Mouse (Mus musculus) limb, embryonic 14.5 days (tissue): Measurements from ENCODE around the gene Pibf1. TPM values are rescaled to one million over a fixed set of nuclear protein-coding genes. Genes with fewer than 3 reads are reported as not detected.

Source experiments
- ATAC-seq: fragments of 200-750 bp; cut with Nextera tagmentation; 2 replicates; pipeline ENCODE4 v1.8.0; 2017; ENCODE audit warnings: low read depth, moderate number of reproducible peaks, moderate TSS enrichment; ENCODE audit not compliant: low FRiP score
- DNase-seq: peaks from one replicate; pipeline ENCODE4 v3.0.0-alpha.2; 2015; ENCODE audit warnings: low spot score
- H3K27ac ChIP-seq: fragments of 300-500 bp; sonication (generic); replicated peaks from 2 replicates; pipeline ENCODE4 v1.5.1; 2014; ENCODE audit warnings: low read depth, mild to moderate bottlenecking, low read length, moderate library complexity, mixed read lengths
- H3K27me3 ChIP-seq: fragments of 300-500 bp; sonication (generic); 2 replicates; pipeline ENCODE4 v1.6.1; 2014; ENCODE audit warnings: low read length, mixed read lengths; ENCODE audit not compliant: control insufficient read depth, insufficient read depth
- H3K36me3 ChIP-seq: fragments of 300-500 bp; sonication (generic); 2 replicates; pipeline ENCODE4 v1.6.1; 2014; ENCODE audit warnings: mild to moderate bottlenecking, low read length, moderate library complexity, mixed read lengths; ENCODE audit not compliant: control insufficient read depth, insufficient read depth
- H3K4me1 ChIP-seq: fragments of 300-500 bp; sonication (generic); 2 replicates; pipeline ENCODE4 v1.6.1; 2014; ENCODE audit warnings: antibody characterized with exemption, low read length, mixed read lengths; ENCODE audit not compliant: control insufficient read depth, insufficient read depth
- H3K4me2 ChIP-seq: fragments of 300-500 bp; sonication (generic); replicated peaks from 2 replicates; pipeline ENCODE4 v1.6.1; 2014; ENCODE audit warnings: low read depth, mild to moderate bottlenecking, low read length, moderate library complexity; ENCODE audit not compliant: severe bottlenecking
- H3K4me3 ChIP-seq: fragments of 300-500 bp; sonication (generic); replicated peaks from 2 replicates; pipeline ENCODE4 v1.5.1; 2014; ENCODE audit warnings: low read length
- H3K9ac ChIP-seq: fragments of 300-500 bp; sonication (generic); 2 replicates; pipeline ENCODE4 v1.6.1; 2014; ENCODE audit warnings: mild to moderate bottlenecking, low read depth, low read length, moderate library complexity; ENCODE audit not compliant: severe bottlenecking
- H3K9me3 ChIP-seq: fragments of 300-500 bp; sonication (generic); 2 replicates; pipeline ENCODE4 v1.6.1; 2016; ENCODE audit warnings: low read length; ENCODE audit not compliant: control insufficient read depth
- POLR2A ChIP-seq: fragments of 200-500 bp; IDR thresholded peaks from 2 replicates; pipeline ENCODE4 v1.8.0; 2012; ENCODE audit warnings: inconsistent platforms, mild to moderate bottlenecking, moderate library complexity, borderline replicate concordance; ENCODE audit not compliant: insufficient read depth, insufficient read length; ENCODE audit errors: extremely low read depth
- WGBS: fragments of 180-500 bp; shearing (Covaris S2); extraction: QIAGEN DNeasy Blood & Tissue Kit; methylation state at CpG from one replicate; pipeline ENCODE4 v1.1.7; 2014; 5-methylcytosine and 5-hydroxymethylcytosine counted together
- polyA plus RNA-seq, 2 experiments: library from polyadenylated mRNA; depleted of rRNA in 1 of 2; stranded (reverse) in 1 of 2; unstranded in 1 of 2; fragments of >200 nt; fragmentation: Nextera tagmentation in 1 of 2; extraction: Ambion mirVana in 1 of 2; gene quantifications; 2 replicates each; pipeline versions ENCODE4 v1.2.1 to v1.2.3; 2012 to 2014

Gene Pibf1
- polyA plus RNA-seq (2012; rRNA removed) (7.2 and 9.8 TPM in 2 replicates), polyA plus RNA-seq (2014; fragmentation: Nextera tagmentation; extraction: Ambion mirVana) (14.5 and 17.7 TPM in 2 replicates)

GRCm38 (mm10) chr14:99099267-99099966, at the start of gene Pibf1, which contains the start of gene Dis3:
TSS of gene Pibf1 (plus strand) at chr14:99099424.
TSS of gene Dis3 (minus strand) at chr14:99099770.
- DNase-seq (peak; percentile 99), ATAC-seq (peak; percentile 100)
- H3K27ac ChIP-seq = peak within 1 kb of the TSS; percentile 85
- no peaks in the 10 kb centered on the region for H3K9me3 ChIP-seq
- WGBS = under 1% methylated on average over 53 of the region's 73 CpGs
- peak within 1 kb of the TSS; percentile 92 for H3K4me3 ChIP-seq
- H3K4me1 ChIP-seq = peaks cover 7% of the 10 kb centered on the region
- H3K36me3 ChIP-seq = peaks cover 39% of the 10 kb centered on the region
- peak within 1 kb of the TSS; percentile 81 for H3K4me2 ChIP-seq
- peak within 1 kb of the TSS; percentile 91 for H3K9ac ChIP-seq
- H3K27me3 ChIP-seq = no peaks in the 10 kb centered on the region
- 0 out of 2 replicates have a peak, but pooled peaks have one; percentile 72 for TF ChIP-seq POLR2A

- ATAC-seq = no peak
These were observed 40.2 kb upstream of the Pibf1 start for GRCm38 (mm10) chr14:99058959-99059586.

GRCm38 (mm10) chr14:99060616-99061015, 38.6 kb upstream of the Pibf1 start:
- TF ChIP-seq POLR2A = no peak
- H3K4me3 ChIP-seq = no peak overlapping the region
- no peak overlapping the region for H3K27ac ChIP-seq
- no peaks in the 10 kb centered on the region for H3K27me3 ChIP-seq
- H3K9ac ChIP-seq = no peak overlapping the region
- no peak overlapping the region for H3K4me2 ChIP-seq
- 93% methylated on average over 12 of the region's 12 CpGs for WGBS
- H3K9me3 ChIP-seq = no peaks in the 10 kb centered on the region
- ATAC-seq = no peak
- no peak for DNase-seq
- H3K36me3 ChIP-seq = peaks cover 63% of the 10 kb centered on the region
- H3K4me1 ChIP-seq = no peaks in the 10 kb centered on the region

More at GRCm38 (mm10) chr14:99058959-99059586, 40.2 kb upstream of the Pibf1 start:
- Histone ChIP-seq H3K36me3 (peaks cover 68% of the 10 kb centered on the region), H3K4me2 (no peak overlapping the region), H3K27ac (no peak overlapping the region), H3K27me3 (no peaks in the 10 kb centered on the region), H3K4me1 (no peaks in the 10 kb centered on the region), H3K4me3 (no peak overlapping the region), H3K9me3 (no peaks in the 10 kb centered on the region), H3K9ac (no peak overlapping the region)
- no peak for DNase-seq
- no peak for TF ChIP-seq POLR2A
- WGBS = 87% methylated on average over 7 of the region's 7 CpGs

- H3K27ac ChIP-seq = no peak overlapping the region
- H3K9ac ChIP-seq = no peak overlapping the region
- DNase-seq (no peak), ATAC-seq (no peak)
- H3K36me3 ChIP-seq = peaks cover 64% of the 10 kb centered on the region
- WGBS = 96% methylated on average over 2 of the region's 2 CpGs
- H3K27me3 ChIP-seq = no peaks in the 10 kb centered on the region
- H3K4me3 ChIP-seq = no peak overlapping the region
- no peaks in the 10 kb centered on the region for H3K9me3 ChIP-seq
- H3K4me2 ChIP-seq = no peak overlapping the region
- no peak for TF ChIP-seq POLR2A
- H3K4me1 ChIP-seq = no peaks in the 10 kb centered on the region
These were observed 36.1 kb upstream of the Pibf1 start for GRCm38 (mm10) chr14:99063091-99063490.

GRCm38 (mm10) chr14:99071146-99071545, 28.1 kb upstream of the Pibf1 start:
- Histone ChIP-seq H3K4me2 (no peak overlapping the region), H3K9ac (no peak overlapping the region), H3K9me3 (no peaks in the 10 kb centered on the region), H3K27me3 (no peaks in the 10 kb centered on the region), H3K4me1 (no peaks in the 10 kb centered on the region), H3K36me3 (peaks cover 71% of the 10 kb centered on the region), H3K4me3 (no peak overlapping the region), H3K27ac (no peak overlapping the region)
- no peak for TF ChIP-seq POLR2A
- DNase-seq (no peak), ATAC-seq (no peak)
- 75% methylated on average over 4 of the region's 4 CpGs for WGBS
